Mouse (Mus musculus) Muller cell, postnatal 12 days (primary cell): ENCODE results near the gene Hpse.

Experiments
- DNase-seq: peaks from one replicate; pipeline ENCODE4 v3.0.0-alpha.2; 2015; ENCODE audit errors: inconsistent ontology term

Gene Hpse

DNA sequence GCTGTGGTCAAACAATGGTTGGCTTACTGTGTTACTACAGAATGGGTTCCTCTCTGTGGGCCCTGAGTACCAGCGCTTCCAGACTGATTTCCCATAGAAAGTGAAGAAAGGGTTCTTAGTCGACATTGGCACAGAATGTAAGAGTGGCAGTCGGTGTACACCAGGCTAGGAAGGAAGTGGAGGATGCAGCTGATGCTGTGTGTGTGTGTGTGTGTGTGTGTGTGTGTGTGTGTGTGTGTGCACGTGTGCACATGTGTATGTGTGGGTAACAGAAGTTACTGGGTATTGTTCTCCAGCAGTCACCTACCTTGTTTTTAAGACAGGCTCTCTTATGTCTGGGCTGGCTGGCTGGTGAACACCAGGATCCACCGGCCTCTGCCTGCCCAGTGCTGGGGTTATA is 77.2 kb downstream of the Hpse start:
- DNase-seq: no peak

DNA sequence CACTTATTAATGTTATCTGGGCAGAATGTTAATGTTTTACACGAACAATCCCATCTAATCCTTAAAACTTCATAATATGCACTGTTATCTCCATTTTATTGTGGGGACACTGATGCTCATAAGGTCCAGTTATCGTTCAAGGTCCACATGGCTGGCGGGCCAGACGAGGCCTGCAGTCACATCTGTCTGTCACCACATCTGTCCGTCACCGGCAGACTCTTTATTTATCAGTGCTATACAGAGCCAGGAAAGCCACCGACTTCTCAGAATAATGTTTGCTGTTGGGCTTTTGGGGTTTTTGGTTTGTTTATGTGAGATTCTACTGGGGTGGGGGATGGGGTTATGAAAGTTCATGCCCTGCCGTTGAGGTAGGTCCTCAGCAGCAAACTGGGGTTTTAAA is 81.0 kb downstream of the Hpse start:
- no peak for DNase-seq

DNA sequence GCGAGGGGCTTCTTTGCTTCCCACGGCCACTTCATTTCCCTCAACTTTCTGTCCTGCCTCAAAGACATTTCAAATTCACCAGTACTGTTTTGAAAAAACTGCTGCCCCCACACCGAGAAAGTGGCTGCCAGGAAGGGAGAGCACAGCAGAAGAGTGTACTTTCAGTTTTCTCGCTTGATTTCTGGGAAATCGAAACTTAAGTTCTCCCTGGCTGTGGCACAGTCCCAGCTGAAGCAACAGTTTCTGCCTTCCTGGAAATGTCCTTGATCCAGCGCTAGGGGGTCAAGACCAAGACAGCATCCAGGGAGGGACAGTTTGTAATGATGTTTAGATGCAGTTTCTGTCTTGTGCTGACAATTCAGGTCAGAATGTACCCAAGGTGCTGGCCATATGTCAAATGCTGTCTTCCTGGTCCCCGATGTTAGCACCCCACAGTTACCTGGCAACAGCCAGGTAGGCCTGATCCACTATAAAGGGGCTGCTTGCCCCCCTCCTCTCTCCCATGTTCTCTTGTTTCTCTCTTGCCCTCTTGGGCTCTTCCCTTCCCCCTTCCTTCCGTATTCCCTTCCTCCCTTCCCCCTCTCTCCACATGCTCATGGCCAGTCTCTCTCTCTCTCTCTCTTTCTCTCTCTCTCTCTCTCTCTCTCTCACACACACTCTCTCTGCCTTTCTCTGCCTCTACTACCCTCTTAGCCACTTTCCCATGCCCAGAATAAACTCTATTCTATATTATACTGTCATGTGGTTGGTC is 82.5 kb downstream of the Hpse start:
- DNase-seq: no peak

DNA sequence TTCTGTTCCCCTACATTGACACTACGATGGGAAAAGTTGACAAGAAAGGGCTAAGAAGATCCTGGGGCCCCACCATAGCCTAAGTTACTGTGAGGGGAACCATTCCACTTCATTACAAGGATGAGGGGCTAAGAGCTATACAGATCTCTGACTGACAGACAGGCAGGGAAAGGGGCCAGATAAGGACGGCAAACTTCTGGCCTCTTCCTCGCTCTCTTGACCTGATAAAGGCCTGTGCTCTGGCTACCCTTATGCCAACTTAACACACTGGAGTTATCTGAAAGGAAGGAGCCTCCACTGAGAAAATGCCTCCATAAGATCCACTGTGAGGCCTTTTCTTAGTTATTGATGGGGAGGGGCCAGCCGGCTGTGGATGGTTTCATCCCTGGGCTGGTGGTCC is 83.6 kb downstream of the Hpse start:
- no peak for DNase-seq

DNA sequence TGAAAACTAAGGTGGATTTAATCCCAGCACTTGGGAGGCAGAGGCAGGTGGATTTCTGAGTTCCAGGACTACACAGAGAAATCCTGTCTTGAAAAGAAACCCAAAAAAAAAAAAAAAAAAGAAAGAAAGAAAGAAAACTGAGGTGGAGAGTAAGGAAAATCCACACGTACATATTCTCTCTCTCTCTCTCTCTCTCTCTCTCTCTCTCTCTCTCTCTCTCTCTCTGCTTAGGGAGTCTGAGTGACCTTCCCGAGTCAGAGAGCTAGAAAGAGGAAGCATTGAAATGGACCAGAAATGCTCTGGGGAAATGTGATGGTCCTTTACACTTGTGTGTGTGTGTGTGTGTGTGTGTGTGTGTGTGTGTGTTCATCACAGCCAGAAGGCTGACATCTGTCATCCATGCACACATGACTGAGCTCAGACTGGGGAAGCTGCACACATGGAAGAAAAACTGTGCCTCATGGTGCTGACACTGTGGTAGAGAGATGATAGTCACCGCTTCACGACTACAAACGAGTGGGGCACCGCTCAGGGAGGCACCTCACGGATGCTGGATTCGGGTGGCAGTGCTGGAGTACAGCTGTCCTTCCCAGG is 84.5 kb downstream of the Hpse start:
- DNase-seq: no peak

DNA sequence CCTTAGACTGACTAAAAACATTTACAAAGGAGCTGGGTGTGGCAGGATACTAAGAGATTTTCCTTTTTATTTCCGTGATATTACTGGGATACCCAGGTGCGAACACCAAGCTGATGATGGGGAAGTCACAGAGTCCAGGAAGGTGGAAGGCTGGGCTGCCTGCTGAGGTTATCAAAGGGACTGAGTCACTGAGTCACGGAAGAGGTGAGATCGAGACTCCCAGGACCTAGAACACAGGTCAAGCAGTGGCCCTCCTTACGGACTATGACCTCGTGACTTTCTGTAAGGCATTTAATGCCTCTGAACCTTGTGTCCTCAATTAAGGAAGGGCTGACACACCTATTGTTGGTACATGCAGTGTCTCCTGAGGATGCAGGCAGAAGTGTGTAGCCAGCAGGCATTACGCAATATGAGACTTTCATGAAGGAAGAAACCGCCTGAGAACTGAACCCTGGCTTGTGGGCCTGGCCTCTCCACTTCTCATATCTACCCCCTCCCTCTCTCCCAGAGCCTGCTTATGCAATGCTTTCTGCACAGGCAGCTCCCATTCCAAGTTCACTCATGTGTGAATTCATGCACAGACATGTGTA is 86.9 kb downstream of the Hpse start:
- DNase-seq: peak; percentile 27
